Mouse (Mus musculus) heart, postnatal 4 days (tissue): Measurements from ENCODE around the gene Bpifa1. TPM values are rescaled to one million over a fixed set of nuclear protein-coding genes. Genes with fewer than 3 reads are reported as not detected.
"Not testable (repeated sequence)": the region's sequence is repeated elsewhere in the genome, so short reads cannot be mapped to it uniquely, and the experiment has no call there.

Source experiments
- DNase-seq: peaks from one replicate; pipeline ENCODE4 v3.0.0; 2021
- total RNA-seq, 2 experiments: library from RNA; stranded (reverse); gene quantifications; 2 replicates each; pipeline ENCODE4 v1.2.3; 2021

Bpifa1 gene
- not detected for total RNA-seq

- DNase-seq, result no peak
Measured at GRCm38 (mm10) chr2:154142580-154142979, at the start of gene Bpifa1. Gene Bpifa1, plus strand, starts transcription at chr2:154142880.

GRCm38 (mm10) chr2:154097734-154098133, 44.9 kb upstream of the Bpifa1 start:
- DNase-seq, result no peak

GRCm38 (mm10) chr2:154117381-154117780, 25.3 kb upstream of the Bpifa1 start:
- no peak for DNase-seq

GRCm38 (mm10) chr2:154130120-154130519, 12.6 kb upstream of the Bpifa1 start, which contains the start of gene Bpifa3:
Gene Bpifa3, plus strand, starts transcription at chr2:154130336.
- DNase-seq, result no peak

GRCm38 (mm10) chr2:154143735-154144134, 1.1 kb downstream of the Bpifa1 start:
- DNase-seq, result no peak

- no peak for DNase-seq
Measured at GRCm38 (mm10) chr2:154147496-154147895, 4.8 kb downstream of the Bpifa1 start.

GRCm38 (mm10) chr2:154158433-154158832, 15.8 kb downstream of the Bpifa1 start:
- peak; percentile 42 for DNase-seq

- no peak for DNase-seq
Measured at GRCm38 (mm10) chr2:154162307-154162706, 19.6 kb downstream of the Bpifa1 start, which contains the start of gene Bpifa5. Gene Bpifa5, plus strand, starts transcription at chr2:154162607.

- no peak for DNase-seq
Measured at GRCm38 (mm10) chr2:154163306-154163705, 20.6 kb downstream of the Bpifa1 start.

- no peak for DNase-seq
Measured at GRCm38 (mm10) chr2:154169172-154169571, 26.5 kb downstream of the Bpifa1 start.

GRCm38 (mm10) chr2:154171621-154172020, 28.9 kb downstream of the Bpifa1 start:
- DNase-seq, result no peak

- DNase-seq, result peak; percentile 62
Measured at GRCm38 (mm10) chr2:154173313-154173712, 30.6 kb downstream of the Bpifa1 start.

- not testable (repeated sequence) for DNase-seq
Measured at GRCm38 (mm10) chr2:154181900-154182299, 39.2 kb downstream of the Bpifa1 start.

GRCm38 (mm10) chr2:154183061-154183460, 40.4 kb downstream of the Bpifa1 start:
- DNase-seq, result not testable (repeated sequence)

- no peak for DNase-seq
Measured at GRCm38 (mm10) chr2:154185319-154185718, 42.6 kb downstream of the Bpifa1 start.

- DNase-seq, result no peak
Measured at GRCm38 (mm10) chr2:154185748-154186147, 43.1 kb downstream of the Bpifa1 start.

- peak; percentile 21 for DNase-seq
Measured at GRCm38 (mm10) chr2:154187468-154187867, 44.8 kb downstream of the Bpifa1 start.

GRCm38 (mm10) chr2:154189877-154190434, 47.3 kb downstream of the Bpifa1 start:
- DNase-seq, result no peak

GRCm38 (mm10) chr2:154190546-154191258, 48.0 kb downstream of the Bpifa1 start, which contains the start of gene Bpifb1:
Gene Bpifb1, plus strand, starts transcription at chr2:154190818.
- no peak for DNase-seq

GRCm38 (mm10) chr2:154192141-154192540, 49.5 kb downstream of the Bpifa1 start:
- DNase-seq, result no peak

GRCm38 (mm10) chr2:154193071-154193470, 50.4 kb downstream of the Bpifa1 start:
- DNase-seq, result no peak

GRCm38 (mm10) chr2:154193994-154194504, 51.4 kb downstream of the Bpifa1 start:
- no peak for DNase-seq

- DNase-seq, result no peak
Measured at GRCm38 (mm10) chr2:154197036-154197435, 54.4 kb downstream of the Bpifa1 start.
